Mouse (Mus musculus) liver, postnatal 0 days (tissue): ENCODE data around the gene Tspan11. TPM values are rescaled to one million over a fixed set of nuclear protein-coding genes. Genes with fewer than 3 reads are reported as not detected.

Source experiments
- ATAC-seq: fragments of 200-750 bp; cut with Nextera tagmentation; 2 replicates; pipeline ENCODE4 v1.8.0; 2017; ENCODE audit warnings: mild to moderate bottlenecking, moderate library complexity
- DNase-seq: peaks from one replicate; pipeline ENCODE4 v3.0.0-alpha.2; 2016
- H3K27ac ChIP-seq: fragments of 300-500 bp; sonication (generic); 2 replicates; pipeline ENCODE4 v1.5.1; 2014; ENCODE audit warnings: antibody characterized with exemption, moderate library complexity, mild to moderate bottlenecking, low read depth
- H3K27me3 ChIP-seq: fragments of 300-500 bp; sonication (generic); 2 replicates; pipeline ENCODE4 v1.6.1; 2014; ENCODE audit warnings: low read length, control low read depth, mixed read lengths; ENCODE audit not compliant: insufficient read depth
- H3K36me3 ChIP-seq: fragments of 300-500 bp; sonication (generic); replicated peaks from 2 replicates; pipeline ENCODE4 v1.6.1; 2014; ENCODE audit warnings: mild to moderate bottlenecking, control low read depth, low read length, moderate library complexity, mixed read lengths; ENCODE audit not compliant: insufficient read depth
- H3K4me1 ChIP-seq: fragments of 300-500 bp; sonication (generic); 2 replicates; pipeline ENCODE4 v1.6.1; 2014; ENCODE audit warnings: antibody characterized with exemption, mild to moderate bottlenecking, control low read depth; ENCODE audit not compliant: insufficient read depth
- H3K4me2 ChIP-seq: fragments of 300-500 bp; sonication (generic); 2 replicates; pipeline ENCODE4 v1.6.1; 2014; ENCODE audit warnings: low read depth, mild to moderate bottlenecking, low read length, moderate library complexity, mixed read lengths
- H3K4me3 ChIP-seq: fragments of 300-500 bp; sonication (generic); 2 replicates; pipeline ENCODE4 v1.5.1; 2014; ENCODE audit warnings: low read depth, low read length
- H3K9ac ChIP-seq: fragments of 300-500 bp; sonication (generic); replicated peaks from 2 replicates; pipeline ENCODE4 v1.6.1; 2014; ENCODE audit warnings: mild to moderate bottlenecking, moderate library complexity
- H3K9me3 ChIP-seq: fragments of 300-500 bp; sonication (generic); 2 replicates; pipeline ENCODE4 v1.6.1; 2016; ENCODE audit warnings: mild to moderate bottlenecking, control low read depth, low read length, mixed read lengths
- CTCF ChIP-seq: sonication (generic); IDR thresholded peaks from 2 replicates; pipeline ENCODE4 v1.5.1; 2016; ENCODE audit warnings: antibody characterized with exemption, low read depth
- EP300 ChIP-seq: IDR thresholded peaks from 2 replicates; pipeline ENCODE4 v1.6.1; 2016; ENCODE audit warnings: antibody characterized with exemption, low read depth, mild to moderate bottlenecking
- WGBS: fragments of 180-500 bp; shearing (Covaris S2); extraction: QIAGEN DNeasy Blood & Tissue Kit; methylation state at CpG from one replicate; pipeline ENCODE4 v1.1.7; 2014; ENCODE audit not compliant: insufficient replicate concordance; 5-methylcytosine and 5-hydroxymethylcytosine counted together
- polyA plus RNA-seq: library from polyadenylated mRNA; unstranded; fragments of >200 nt; fragmentation: Nextera tagmentation; extraction: Ambion mirVana; gene quantifications from 2 replicates; pipeline ENCODE4 v1.2.1, GENCODE M21; 2015

Gene Tspan11
- polyA plus RNA-seq, 1 experiment from 2014 or later, result 0.38 TPM

DNA sequence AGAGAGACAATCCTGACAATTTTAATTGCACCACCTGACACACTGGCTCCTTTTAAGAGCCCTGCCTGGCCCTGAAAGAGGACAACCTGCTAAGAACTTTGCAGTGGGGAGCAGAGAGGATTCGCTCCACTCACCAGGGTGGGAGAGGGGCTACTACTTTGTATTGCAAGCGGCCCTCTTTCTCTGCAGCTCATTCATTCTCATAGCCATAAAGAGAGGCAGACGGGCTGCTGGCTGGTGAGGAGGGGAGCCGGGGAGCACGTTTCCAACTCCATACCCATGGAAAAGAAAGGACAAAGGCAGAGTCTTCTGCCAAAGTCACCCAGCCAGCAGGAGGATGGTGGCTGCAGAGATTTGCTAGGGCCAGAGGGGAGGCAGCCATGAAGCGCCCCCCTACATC lies 86.2 kb downstream of the Tspan11 start:
- no peak overlapping the region for H3K9ac ChIP-seq
- no peak overlapping the region for H3K27ac ChIP-seq
- no peak overlapping the region for H3K4me3 ChIP-seq
- no peaks in the 10 kb centered on the region for H3K4me1 ChIP-seq
- TF ChIP-seq CTCF, result no peak
- no peak for TF ChIP-seq EP300
- ATAC-seq (no peak), DNase-seq (no peak)
- 78% methylated on average over 6 of the region's 6 CpGs for WGBS
- no peaks in the 10 kb centered on the region for H3K9me3 ChIP-seq
- H3K4me2 ChIP-seq, result no peak overlapping the region
- no peaks in the 10 kb centered on the region for H3K36me3 ChIP-seq
- no peaks in the 10 kb centered on the region for H3K27me3 ChIP-seq

GRCm38 (mm10) chr6:127974000-127974399 lies 86.6 kb downstream of the Tspan11 start:
- no peak for ATAC-seq
- Histone ChIP-seq H3K9ac (no peak overlapping the region), H3K9me3 (no peaks in the 10 kb centered on the region), H3K4me2 (no peak overlapping the region), H3K27me3 (no peaks in the 10 kb centered on the region), H3K4me1 (no peaks in the 10 kb centered on the region), H3K4me3 (no peak overlapping the region), H3K36me3 (no peaks in the 10 kb centered on the region), H3K27ac (no peak overlapping the region)
- no peak for DNase-seq
- TF ChIP-seq EP300, result no peak
- WGBS, result 77% methylated on average over 9 of the region's 9 CpGs

DNA sequence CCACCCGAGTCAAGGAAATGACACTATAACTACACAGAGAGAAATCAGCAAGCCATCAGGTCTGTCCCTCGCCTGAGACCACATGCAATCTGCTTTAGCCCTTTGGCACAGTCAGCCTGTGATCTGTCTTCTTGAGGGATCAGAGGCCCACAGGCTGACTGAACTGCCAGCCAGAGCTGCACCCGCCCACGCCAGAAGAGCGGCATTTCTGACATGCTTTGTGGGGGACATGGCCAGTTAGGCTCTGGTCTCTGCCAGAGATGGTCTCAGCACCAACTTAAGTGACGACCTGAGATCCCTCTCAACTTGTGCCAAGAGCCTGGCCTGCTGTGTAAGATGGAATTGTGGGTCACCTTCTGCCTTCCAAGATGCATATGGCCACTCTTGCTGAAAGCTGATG lies 89.3 kb downstream of the Tspan11 start:
- Histone ChIP-seq H3K4me2 (no peak overlapping the region), H3K4me3 (no peak overlapping the region), H3K9ac (no peak overlapping the region), H3K4me1 (peaks cover 8% of the 10 kb centered on the region; the same call in 1 of the 2 replicates), H3K27me3 (no peaks in the 10 kb centered on the region), H3K36me3 (no peaks in the 10 kb centered on the region), H3K9me3 (no peaks in the 10 kb centered on the region), H3K27ac (no peak overlapping the region)
- DNase-seq (no peak), ATAC-seq (no peak)
- TF ChIP-seq EP300, result no peak
- TF ChIP-seq CTCF, result no peak
- WGBS, result 80% methylated on average over 6 of the region's 6 CpGs

DNA sequence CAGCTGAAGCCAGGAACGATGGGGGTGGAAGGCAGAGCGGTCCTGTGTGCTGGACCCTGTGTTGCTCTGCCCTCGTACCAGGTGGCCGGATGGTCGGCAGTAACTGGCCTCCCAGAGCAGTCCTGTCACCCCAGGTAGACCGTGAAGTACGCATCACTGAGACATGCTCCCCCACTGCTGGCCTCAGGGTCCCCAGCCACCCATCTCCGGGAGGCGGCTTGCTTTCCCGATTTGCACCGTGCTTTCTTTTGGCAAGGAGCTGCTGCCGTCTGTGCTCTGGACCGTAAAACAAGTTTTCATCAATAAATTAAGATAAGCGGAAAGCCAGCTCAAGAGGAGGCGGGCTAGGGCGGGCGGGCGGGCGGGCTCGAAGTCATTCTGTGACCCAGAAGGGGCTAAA lies 91.6 kb downstream of the Tspan11 start:
- H3K4me3 ChIP-seq, result no peak overlapping the region
- H3K27me3 ChIP-seq, result no peaks in the 10 kb centered on the region
- WGBS, result 78% methylated on average over 20 of the region's 20 CpGs
- H3K36me3 ChIP-seq, result no peaks in the 10 kb centered on the region
- no peak overlapping the region for H3K9ac ChIP-seq
- no peak overlapping the region for H3K27ac ChIP-seq
- H3K4me2 ChIP-seq, result no peak overlapping the region
- peaks cover 17% of the 10 kb centered on the region for H3K4me1 ChIP-seq
- ATAC-seq, result no peak
- H3K9me3 ChIP-seq, result no peaks in the 10 kb centered on the region
- no peak for TF ChIP-seq EP300
- TF ChIP-seq CTCF, result no peak
- no peak for DNase-seq

DNA sequence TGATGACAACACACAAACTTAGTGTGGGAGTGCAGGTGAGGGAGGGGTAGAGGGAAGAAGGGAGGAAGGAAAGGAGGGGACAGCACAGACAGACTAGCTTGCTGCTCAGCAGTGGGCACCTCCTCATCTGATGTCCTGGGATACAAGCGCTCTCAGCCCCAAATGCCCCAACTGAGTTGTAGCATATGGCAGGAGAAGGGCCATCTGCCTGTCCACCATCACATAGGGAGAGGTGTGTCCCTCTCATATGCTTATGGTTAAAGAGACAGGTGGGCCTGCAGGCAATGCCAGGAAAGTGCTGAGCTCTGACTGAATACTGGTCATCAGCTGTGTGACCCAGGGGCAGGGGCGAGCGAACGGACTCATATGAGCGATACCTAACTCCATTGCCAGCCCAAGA lies 92.4 kb downstream of the Tspan11 start:
- Histone ChIP-seq H3K36me3 (no peaks in the 10 kb centered on the region), H3K27me3 (no peaks in the 10 kb centered on the region), H3K4me3 (no peak overlapping the region), H3K9me3 (no peaks in the 10 kb centered on the region), H3K27ac (no peak overlapping the region), H3K4me1 (peaks cover 17% of the 10 kb centered on the region), H3K4me2 (no peak overlapping the region), H3K9ac (no peak overlapping the region)
- ATAC-seq, result no peak
- 93% methylated on average over 5 of the region's 5 CpGs for WGBS
- TF ChIP-seq CTCF (no peak), EP300 (no peak)
- DNase-seq, result no peak

DNA sequence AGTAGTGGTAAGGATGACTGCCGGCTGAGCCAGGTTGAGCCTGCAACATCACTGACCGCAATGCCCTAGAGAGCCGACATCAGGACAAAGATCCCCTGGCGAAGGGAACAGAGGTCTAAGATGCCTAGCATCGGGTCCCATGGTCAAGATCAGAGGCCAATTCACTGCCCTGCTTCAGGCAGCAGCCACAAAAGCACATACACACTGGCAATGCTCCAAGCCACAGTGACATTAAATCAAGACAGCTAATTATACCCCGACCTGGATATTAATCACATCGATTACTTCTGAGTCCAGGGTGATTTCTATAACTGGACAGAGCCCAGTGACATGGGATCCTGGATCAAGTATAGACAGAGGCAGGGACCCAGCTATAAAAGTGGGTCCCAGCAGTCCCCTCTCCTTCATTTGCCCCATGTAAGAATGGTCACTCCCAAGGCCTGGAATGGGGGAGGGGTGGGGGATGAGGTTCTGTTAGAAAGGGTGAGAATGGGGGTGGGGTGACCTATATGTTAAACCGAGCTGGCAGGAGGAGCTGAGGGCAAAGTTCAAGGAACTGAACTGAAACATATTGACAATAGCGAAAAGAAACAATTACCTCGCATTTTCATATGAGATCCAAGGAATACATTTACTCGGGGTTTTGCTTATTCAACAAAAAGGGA lies 93.1 kb downstream of the Tspan11 start:
- no peaks in the 10 kb centered on the region for H3K9me3 ChIP-seq
- no peak for ATAC-seq
- no peak overlapping the region for H3K4me3 ChIP-seq
- 65% methylated on average over 11 of the region's 11 CpGs for WGBS
- peaks cover 17% of the 10 kb centered on the region for H3K4me1 ChIP-seq
- no peak for DNase-seq
- H3K4me2 ChIP-seq, result no peak overlapping the region
- no peak overlapping the region for H3K27ac ChIP-seq
- no peaks in the 10 kb centered on the region for H3K36me3 ChIP-seq
- TF ChIP-seq CTCF (no peak), EP300 (no peak)
- H3K9ac ChIP-seq, result no peak overlapping the region
- no peaks in the 10 kb centered on the region for H3K27me3 ChIP-seq

- Histone ChIP-seq H3K9ac (no peak overlapping the region), H3K27ac (no peak overlapping the region), H3K36me3 (no peaks in the 10 kb centered on the region), H3K9me3 (no peaks in the 10 kb centered on the region), H3K4me1 (peaks cover 17% of the 10 kb centered on the region), H3K4me2 (no peak overlapping the region), H3K27me3 (no peaks in the 10 kb centered on the region), H3K4me3 (no peak overlapping the region)
- WGBS, result 63% methylated on average over 8 of the region's 8 CpGs
- ATAC-seq (no peak), DNase-seq (no peak)
- no peak for TF ChIP-seq EP300
- no peak for TF ChIP-seq CTCF
These were observed 93.8 kb downstream of the Tspan11 start for GRCm38 (mm10) chr6:127981176-127981575.
